Comparison of ENCODE assay signal across 1 mouse cellular context in the genomic region with DNA sequence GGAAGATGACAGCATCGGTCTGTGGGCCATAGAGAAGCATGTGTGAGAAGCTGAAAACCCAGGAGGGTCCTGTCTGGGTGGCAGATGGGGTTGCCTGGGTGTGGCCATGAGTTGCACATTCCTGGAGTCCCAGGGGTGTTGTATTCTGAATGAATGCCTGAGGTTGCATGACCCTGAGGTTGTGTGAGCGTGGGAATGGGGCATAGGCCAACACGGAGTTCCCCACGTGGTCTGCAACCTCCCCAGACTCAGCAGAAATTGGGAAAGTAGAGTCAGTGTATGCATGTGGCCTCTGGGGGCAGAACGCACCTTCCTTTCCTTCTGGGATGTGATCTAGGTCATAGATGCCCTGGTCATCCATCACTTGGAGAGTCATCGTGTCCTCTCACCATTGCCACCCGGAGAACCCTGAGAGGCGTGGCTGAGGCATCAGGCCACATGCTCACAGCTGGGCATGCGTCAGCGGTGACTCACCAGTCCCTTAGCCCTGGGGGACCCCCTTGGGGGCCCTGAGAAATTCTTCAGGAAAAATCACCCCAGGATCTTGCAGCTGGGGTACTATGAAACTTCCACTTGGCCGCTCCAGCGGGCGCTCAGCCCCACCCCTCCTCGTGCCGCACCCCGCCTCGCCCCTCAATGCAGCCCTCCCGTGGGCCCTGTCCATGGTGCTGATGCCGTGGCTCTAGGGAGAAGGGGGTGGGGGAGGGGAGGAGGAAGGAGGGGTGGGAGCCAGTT.
TF ChIP-seq lines count a peak whose summit lies in the region.

No protein-coding gene starts in this region.

TF ChIP-seq in CH12.LX, 34 proteins besides CTCF, POLR2A, EP300 and RAD21 (continued from another document):
- TF ChIP-seq NRF1 (IDR thresholded peaks at IDR 0.05; ENCODE audit: low read depth, low read length), result peak; percentile 71
